Mouse (Mus musculus) C2C12 (cell line): Measurements from ENCODE around the gene Fam114a2.

Experiments used
- CTCF ChIP-seq: IDR thresholded peaks from one replicate; pipeline ENCODE4 v1.5.1; 2011; ENCODE audit not compliant: control insufficient read depth, insufficient read depth, insufficient read length
- MAX ChIP-seq: IDR thresholded peaks from one replicate; pipeline ENCODE4 v1.6.1; 2011; ENCODE audit warnings: mild to moderate bottlenecking, control low read depth
- USF1 ChIP-seq: IDR thresholded peaks from one replicate; pipeline ENCODE4 v1.6.1; 2011; ENCODE audit warnings: low read depth, mild to moderate bottlenecking, control low read depth, moderate library complexity

DNA sequence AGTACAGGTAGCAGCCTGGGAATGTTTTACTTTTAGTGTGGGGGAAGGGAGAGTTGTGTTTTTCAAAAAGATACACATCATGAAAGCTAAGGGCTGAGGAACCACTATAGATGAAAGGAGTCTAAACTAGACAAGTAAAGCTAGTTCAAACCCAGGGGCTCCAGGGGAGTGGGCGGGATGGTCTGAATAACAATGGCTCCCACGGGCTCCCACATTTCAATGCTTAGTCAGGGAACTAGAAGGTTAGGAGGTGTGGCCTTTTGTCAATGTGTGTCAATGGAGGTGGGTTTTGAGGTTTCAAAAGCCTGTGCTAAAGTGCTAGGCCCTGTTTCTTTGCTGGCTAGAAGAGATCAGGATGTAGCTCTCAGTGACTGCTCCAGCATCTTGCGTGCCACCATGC lies 20.7 kb downstream of the Fam114a2 start:
- TF ChIP-seq MAX: no peak
- no peak for TF ChIP-seq CTCF
- no peak for TF ChIP-seq USF1
